ENCODE assay signal across 21 mouse cellular contexts in the genomic region with DNA sequence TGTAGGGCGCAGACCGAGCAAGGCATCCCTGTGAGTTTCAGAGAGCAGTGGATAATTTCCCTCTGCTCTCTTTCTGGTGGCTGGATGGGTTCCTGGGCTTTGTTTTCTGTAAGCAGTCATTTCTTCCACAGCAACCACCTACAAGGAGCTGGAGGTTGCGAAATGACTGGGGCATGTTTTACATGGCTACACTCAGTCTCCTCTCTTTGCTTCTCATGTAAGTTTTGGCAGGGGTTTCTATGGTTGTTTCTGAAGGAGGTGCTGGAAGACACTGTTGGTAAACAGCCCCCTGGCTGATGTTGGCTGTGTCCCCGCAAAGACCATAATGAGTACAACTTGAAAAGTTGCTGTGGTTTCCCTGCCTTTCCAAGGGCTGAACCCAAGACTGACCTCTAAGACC.
DNase-seq lines count a peak whose midpoint lies in the region; ATAC-seq and TF ChIP-seq lines count a peak whose summit lies in the region.
"Had no signal": no experiment of that assay in that cellular context is flagged by ENCODE, and none has a peak within 500 bp of the region (broad histone marks: within the 10 kb centered on the region; RNA-seq: fewer than 3 reads in every experiment).

No protein-coding gene starts in this region.

- no peak overlapping the region for H3K9ac ChIP-seq in embryonic facial prominence, embryonic 15.5 days
- H3K9ac ChIP-seq in lung, postnatal 0 days (replicated peaks; ENCODE audit: low read depth), result no peak overlapping the region
- H3K9ac ChIP-seq: forebrain, embryonic 13.5 days; forebrain, postnatal 0 days; hindbrain, embryonic 12.5 days had no signal

- DNase-seq in lung, adult 2 months, result no peak
- DNase-seq in lung, postnatal 0 days (ENCODE audit: low spot score), result peak; percentile 83
- DNase-seq in lung, postnatal 36 days, result peak; percentile 77
- DNase-seq in kidney, adult 11 months, result no peak
- DNase-seq in MN1 (ENCODE audit: low spot score), result no peak
- DNase-seq: adrenal gland, adult 8-10 months; adrenal gland, postnatal 36 days; cerebellum, adult 2 months; cerebellum, postnatal 10 days; forebrain, postnatal 0 days; gastrocnemius, postnatal 36 days; heart, adult 11 months; heart, postnatal 10 days; heart, postnatal 4 days had no signal

- WGBS in embryonic facial prominence, embryonic 15.5 days, result 87% methylated on average over 4 of the region's 4 CpGs
- 71% methylated on average over 4 of the region's 4 CpGs for WGBS in lung, adult 2 months
- WGBS in lung, postnatal 0 days, result 69% methylated on average over 4 of the region's 4 CpGs

- no peak overlapping the region for H3K4me2 ChIP-seq in embryonic facial prominence, embryonic 15.5 days (replicated peaks)
- peak overlapping the region; percentile 37 for H3K4me2 ChIP-seq in lung, postnatal 0 days (replicated peaks; ENCODE audit: low read depth, low read length)
- H3K4me2 ChIP-seq: forebrain, embryonic 13.5 days; hindbrain, embryonic 12.5 days had no signal

- no peak for TF ChIP-seq POLR2A in lung, adult 2 months (IDR thresholded peaks at IDR 0.05; ENCODE audit: borderline replicate concordance, extremely low read depth, low read depth, low read length)

- no peak for TF ChIP-seq CTCF in lung, adult 2 months (IDR thresholded peaks at IDR 0.05; ENCODE audit: insufficient read depth, low read length)
- TF ChIP-seq CTCF in lung, postnatal 0 days (IDR thresholded peaks at IDR 0.05), result no peak

- no peaks in the 10 kb centered on the region for H3K36me3 ChIP-seq in embryonic facial prominence, embryonic 15.5 days
- no peaks in the 10 kb centered on the region for H3K36me3 ChIP-seq in lung, postnatal 0 days (ENCODE audit: insufficient read depth, low read length)
- H3K36me3 ChIP-seq: heart, embryonic 10.5 days; hindbrain, embryonic 12.5 days had no signal

- peaks cover 6% of the 10 kb centered on the region; the same call in 1 of the 2 replicates for H3K4me1 ChIP-seq in embryonic facial prominence, embryonic 15.5 days
- H3K4me1 ChIP-seq in lung, adult 2 months (ENCODE audit: control insufficient read depth, insufficient read depth, low read length), result no peaks in the 10 kb centered on the region; the same call in none of the 2 replicates
- no peaks in the 10 kb centered on the region for H3K4me1 ChIP-seq in lung, postnatal 0 days (ENCODE audit: insufficient read depth, low read depth, low read length)
- H3K4me1 ChIP-seq: forebrain, embryonic 13.5 days; hindbrain, embryonic 12.5 days had no signal

- peak overlapping the region; percentile 8; the same call in 1 of the 2 replicates for H3K27ac ChIP-seq in embryonic facial prominence, embryonic 15.5 days (replicated peaks)
- H3K27ac ChIP-seq in lung, postnatal 0 days (ENCODE audit: low read length), result peak overlapping the region; percentile 68
- H3K27ac ChIP-seq: forebrain, embryonic 13.5 days; heart, embryonic 10.5 days; hindbrain, embryonic 12.5 days; hindbrain, postnatal 0 days had no signal

- TF ChIP-seq EP300 in lung, postnatal 0 days (IDR thresholded peaks at IDR 0.05), result no peak

- no peaks in the 10 kb centered on the region for H3K27me3 ChIP-seq in embryonic facial prominence, embryonic 15.5 days
- H3K27me3 ChIP-seq in lung, postnatal 0 days (replicated peaks; ENCODE audit: insufficient read depth, low read length), result no peaks in the 10 kb centered on the region
- H3K27me3 ChIP-seq: CH12.LX; forebrain, embryonic 13.5 days; hindbrain, embryonic 12.5 days had no signal

- ATAC-seq in embryonic facial prominence, embryonic 15.5 days (ENCODE audit: insufficient number of reproducible peaks, low FRiP score, low TSS enrichment, low read depth), result no peak
- ATAC-seq in lung, postnatal 0 days, result peak; percentile 50
- ATAC-seq in inflammation-experienced regulatory T-cells, adult 6 months, result no peak
- ATAC-seq: forebrain, embryonic 13.5 days; forebrain, postnatal 0 days; hindbrain, postnatal 0 days had no signal

- no peak overlapping the region for H3K4me3 ChIP-seq in embryonic facial prominence, embryonic 15.5 days (replicated peaks)
- H3K4me3 ChIP-seq in lung, adult 2 months (replicated peaks; ENCODE audit: extremely low read depth, low read depth, low read length), result peak overlapping the region; percentile 18
- H3K4me3 ChIP-seq in lung, postnatal 0 days (ENCODE audit: low read depth, low read length), result peak overlapping the region; percentile 37
- H3K4me3 ChIP-seq: forebrain, embryonic 13.5 days; heart, embryonic 10.5 days; hindbrain, embryonic 12.5 days had no signal

- no peaks in the 10 kb centered on the region for H3K9me3 ChIP-seq in embryonic facial prominence, embryonic 15.5 days (replicated peaks)
- no peaks in the 10 kb centered on the region for H3K9me3 ChIP-seq in lung, postnatal 0 days (ENCODE audit: low read length)
- H3K9me3 ChIP-seq: forebrain, embryonic 13.5 days; heart, embryonic 10.5 days; hindbrain, embryonic 12.5 days had no signal

Comparison
In these comparisons a context has a peak if more than half of its experiments do, and no peak if none do; other contexts are left out.
1. DNase-seq: peak in lung, postnatal 0 days (single experiment) and lung, postnatal 36 days (single experiment); none in lung, adult 2 months (single experiment), kidney, adult 11 months (single experiment) and MN1 (single experiment).